Mouse (Mus musculus): ENCODE results near the gene Wdr54. TPM values are rescaled to one million over a fixed set of nuclear protein-coding genes. Genes with fewer than 3 reads are reported as not detected.
A peak's percentile ranks its signal among the peaks of the same experiment; 100 is the strongest.

Gene Wdr54
- polyA plus RNA-seq, 1 experiment from 2014 or later = 7.0 TPM

- no peaks in the 10 kb centered on the region for H3K9me3 ChIP-seq (ENCODE audit: control insufficient read depth, low read length)
- H3K27me3 ChIP-seq (replicated peaks; ENCODE audit: control insufficient read depth, insufficient read depth, low read length) = no peaks in the 10 kb centered on the region
- WGBS = 83% methylated on average over 14 of the region's 14 CpGs
- peaks cover 32% of the 10 kb centered on the region for H3K4me1 ChIP-seq (ENCODE audit: control insufficient read depth, insufficient read depth, low read length)
- ATAC-seq (ENCODE audit: low read depth) = no peak
- 0 out of 2 replicates have a peak overlapping the region, but pooled peaks have one; percentile 87 for H3K9ac ChIP-seq (ENCODE audit: low read depth, low read length)
- H3K4me3 ChIP-seq (ENCODE audit: low read depth, low read length) = peak overlapping the region; percentile 70; the same call in 1 of the 2 replicates
- DNase-seq (ENCODE audit: low spot score) = no peak
- H3K27ac ChIP-seq (replicated peaks; ENCODE audit: low read depth, low read length) = peak overlapping the region; percentile 39; the same call in 1 of the 2 replicates
- peak overlapping the region; percentile 64; the same call in 1 of the 2 replicates for H3K4me2 ChIP-seq (ENCODE audit: low read depth, low read length)
- H3K36me3 ChIP-seq (ENCODE audit: control insufficient read depth, insufficient read depth, low read length) = peaks cover 32% of the 10 kb centered on the region
Observed at GRCm38 (mm10) chr6:83118825-83119733, 37.1 kb downstream of the Wdr54 start.

GRCm38 (mm10) chr6:83118369-83118768 lies 37.8 kb downstream of the Wdr54 start:
- WGBS = 75% methylated on average over 11 of the region's 11 CpGs
- Histone ChIP-seq H3K4me3 (ENCODE audit: low read depth, low read length) (no peak overlapping the region), H3K4me2 (ENCODE audit: low read depth, low read length) (no peak overlapping the region)

GRCm38 (mm10) chr6:83117616-83118015 lies 38.6 kb downstream of the Wdr54 start:
- Histone ChIP-seq H3K36me3 (ENCODE audit: control insufficient read depth, insufficient read depth, low read length) (peaks cover 27% of the 10 kb centered on the region), H3K4me3 (ENCODE audit: low read depth, low read length) (no peak overlapping the region), H3K4me2 (ENCODE audit: low read depth, low read length) (no peak overlapping the region), H3K27ac (replicated peaks; ENCODE audit: low read depth, low read length) (no peak overlapping the region), H3K4me1 (ENCODE audit: control insufficient read depth, insufficient read depth, low read length) (peaks cover 24% of the 10 kb centered on the region), H3K9me3 (ENCODE audit: control insufficient read depth, low read length) (no peaks in the 10 kb centered on the region), H3K9ac (ENCODE audit: low read depth, low read length) (no peak overlapping the region), H3K27me3 (replicated peaks; ENCODE audit: control insufficient read depth, insufficient read depth, low read length) (no peaks in the 10 kb centered on the region)
- WGBS = 88% methylated on average over 12 of the region's 13 CpGs
- DNase-seq (ENCODE audit: low spot score) (no peak), ATAC-seq (ENCODE audit: low read depth) (no peak)

More at GRCm38 (mm10) chr6:83118369-83118768, 37.8 kb downstream of the Wdr54 start:
- Histone ChIP-seq H3K27ac (replicated peaks; ENCODE audit: low read depth, low read length) (no peak overlapping the region), H3K9me3 (ENCODE audit: control insufficient read depth, low read length) (no peaks in the 10 kb centered on the region), H3K4me1 (ENCODE audit: control insufficient read depth, insufficient read depth, low read length) (peaks cover 28% of the 10 kb centered on the region), H3K9ac (ENCODE audit: low read depth, low read length) (no peak overlapping the region), H3K36me3 (ENCODE audit: control insufficient read depth, insufficient read depth, low read length) (peaks cover 27% of the 10 kb centered on the region), H3K27me3 (replicated peaks; ENCODE audit: control insufficient read depth, insufficient read depth, low read length) (no peaks in the 10 kb centered on the region)
- DNase-seq (ENCODE audit: low spot score) (no peak), ATAC-seq (ENCODE audit: low read depth) (no peak)

- no peak overlapping the region for H3K27ac ChIP-seq (replicated peaks; ENCODE audit: low read depth, low read length)
- H3K4me3 ChIP-seq (ENCODE audit: low read depth, low read length) = no peak overlapping the region; the same call in 1 of the 2 replicates
- no peak overlapping the region for H3K4me2 ChIP-seq (ENCODE audit: low read depth, low read length)
- DNase-seq (ENCODE audit: low spot score) = no peak
- no peaks in the 10 kb centered on the region for H3K27me3 ChIP-seq (replicated peaks; ENCODE audit: control insufficient read depth, insufficient read depth, low read length)
- peaks cover 27% of the 10 kb centered on the region for H3K36me3 ChIP-seq (ENCODE audit: control insufficient read depth, insufficient read depth, low read length)
- no peaks in the 10 kb centered on the region for H3K9me3 ChIP-seq (ENCODE audit: control insufficient read depth, low read length)
- no peak overlapping the region for H3K9ac ChIP-seq (ENCODE audit: low read depth, low read length)
- peaks cover 19% of the 10 kb centered on the region for H3K4me1 ChIP-seq (ENCODE audit: control insufficient read depth, insufficient read depth, low read length)
- 79% methylated on average over 4 of the region's 4 CpGs for WGBS
- no peak for ATAC-seq (ENCODE audit: low read depth)
Observed at GRCm38 (mm10) chr6:83117165-83117438, 39.1 kb downstream of the Wdr54 start.

- H3K36me3 ChIP-seq (ENCODE audit: control insufficient read depth, insufficient read depth, low read length) = peaks cover 27% of the 10 kb centered on the region
- no peaks in the 10 kb centered on the region for H3K9me3 ChIP-seq (ENCODE audit: control insufficient read depth, low read length)
- peaks cover 19% of the 10 kb centered on the region for H3K4me1 ChIP-seq (ENCODE audit: control insufficient read depth, insufficient read depth, low read length)
- DNase-seq (ENCODE audit: low spot score) (no peak), ATAC-seq (ENCODE audit: low read depth) (no peak)
- peak overlapping the region; percentile 85 for H3K9ac ChIP-seq (ENCODE audit: low read depth, low read length)
- H3K27ac ChIP-seq (replicated peaks; ENCODE audit: low read depth, low read length) = 0 out of 2 replicates have a peak overlapping the region, but pooled peaks have one; percentile 77
- no peaks in the 10 kb centered on the region for H3K27me3 ChIP-seq (replicated peaks; ENCODE audit: control insufficient read depth, insufficient read depth, low read length)
- peak overlapping the region; percentile 60 for H3K4me3 ChIP-seq (ENCODE audit: low read depth, low read length)
- peak overlapping the region; percentile 74 for H3K4me2 ChIP-seq (ENCODE audit: low read depth, low read length)
- 73% methylated on average over 11 of the region's 11 CpGs for WGBS
Observed at GRCm38 (mm10) chr6:83116373-83117164, 39.6 kb downstream of the Wdr54 start.

- H3K9ac ChIP-seq (ENCODE audit: low read depth, low read length) = peak overlapping the region; percentile 85
- H3K4me1 ChIP-seq (ENCODE audit: control insufficient read depth, insufficient read depth, low read length) = peaks cover 19% of the 10 kb centered on the region
- peak overlapping the region; percentile 74 for H3K4me2 ChIP-seq (ENCODE audit: low read depth, low read length)
- ATAC-seq (ENCODE audit: low read depth) = peak; percentile 66
- 1% methylated on average over 19 of the region's 48 CpGs for WGBS
- no peak for DNase-seq (ENCODE audit: low spot score)
- no peaks in the 10 kb centered on the region for H3K9me3 ChIP-seq (ENCODE audit: control insufficient read depth, low read length)
- H3K27me3 ChIP-seq (replicated peaks; ENCODE audit: control insufficient read depth, insufficient read depth, low read length) = no peaks in the 10 kb centered on the region
- peak overlapping the region; percentile 77 for H3K27ac ChIP-seq (replicated peaks; ENCODE audit: low read depth, low read length)
- H3K36me3 ChIP-seq (ENCODE audit: control insufficient read depth, insufficient read depth, low read length) = peaks cover 30% of the 10 kb centered on the region
- H3K4me3 ChIP-seq (ENCODE audit: low read depth, low read length) = peak overlapping the region; percentile 60
Observed at GRCm38 (mm10) chr6:83115682-83116372, 40.4 kb downstream of the Wdr54 start.

- under 1% methylated on average over 39 of the region's 58 CpGs for WGBS
- no peaks in the 10 kb centered on the region for H3K9me3 ChIP-seq (ENCODE audit: control insufficient read depth, low read length)
- peak within 1 kb of the TSS; percentile 85 for H3K9ac ChIP-seq (ENCODE audit: low read depth, low read length)
- peak within 1 kb of the TSS; percentile 60 for H3K4me3 ChIP-seq (ENCODE audit: low read depth, low read length)
- ATAC-seq (ENCODE audit: low read depth) (peak; percentile 93), DNase-seq (ENCODE audit: low spot score) (peak; percentile 95)
- no peaks in the 10 kb centered on the region for H3K27me3 ChIP-seq (replicated peaks; ENCODE audit: control insufficient read depth, insufficient read depth, low read length)
- peaks cover 15% of the 10 kb centered on the region for H3K4me1 ChIP-seq (ENCODE audit: control insufficient read depth, insufficient read depth, low read length)
- H3K27ac ChIP-seq (replicated peaks; ENCODE audit: low read depth, low read length) = peak within 1 kb of the TSS; percentile 77
- H3K4me2 ChIP-seq (ENCODE audit: low read depth, low read length) = peak within 1 kb of the TSS; percentile 74
- H3K36me3 ChIP-seq (ENCODE audit: control insufficient read depth, insufficient read depth, low read length) = peaks cover 31% of the 10 kb centered on the region
Observed at GRCm38 (mm10) chr6:83115011-83115671, 41.1 kb downstream of the Wdr54 start, which contains the start of gene Mogs. Gene Mogs, plus strand, starts transcription at chr6:83115496.

All from embryonic facial prominence, embryonic 14.5 days (tissue).